Mouse (Mus musculus) neural tube, embryonic 15.5 days (tissue): ENCODE measurements at regions not wholly inside any gene's neighbourhood (a gene's known extent, or its start where the extent isn't known, plus 50 kb on each side); places are given as distances from the start of the nearest gene placed in this dataset.
A peak's percentile ranks its signal among the peaks of the same experiment; 100 is the strongest.

Source experiments
- ATAC-seq: fragments of 200-750 bp; cut with Nextera tagmentation; 2 replicates; pipeline ENCODE4 v1.8.0; 2017; ENCODE audit warnings: mild to moderate bottlenecking, moderate TSS enrichment, moderate library complexity; ENCODE audit not compliant: low FRiP score
- H3K27ac ChIP-seq: fragments of 300-500 bp; sonication (generic); replicated peaks from 2 replicates; pipeline ENCODE4 v1.5.1; 2015; ENCODE audit warnings: mild to moderate bottlenecking, inconsistent platforms
- H3K27me3 ChIP-seq: fragments of 300-500 bp; sonication (generic); replicated peaks from 2 replicates; pipeline ENCODE4 v1.6.1; 2015; ENCODE audit warnings: inconsistent platforms
- H3K36me3 ChIP-seq: fragments of 300-500 bp; sonication (generic); 2 replicates; pipeline ENCODE4 v1.6.1; 2015; ENCODE audit warnings: inconsistent platforms
- H3K4me1 ChIP-seq: fragments of 300-500 bp; sonication (generic); 2 replicates; pipeline ENCODE4 v1.6.1; 2015; ENCODE audit warnings: inconsistent platforms
- H3K4me2 ChIP-seq: fragments of 300-500 bp; sonication (generic); 2 replicates; pipeline ENCODE4 v1.6.1; 2015; ENCODE audit warnings: inconsistent platforms, mild to moderate bottlenecking, moderate library complexity
- H3K4me3 ChIP-seq: fragments of 300-500 bp; sonication (generic); replicated peaks from 2 replicates; pipeline ENCODE4 v1.5.1; 2015; ENCODE audit warnings: mild to moderate bottlenecking, inconsistent platforms
- H3K9ac ChIP-seq: fragments of 300-500 bp; sonication (generic); replicated peaks from 2 replicates; pipeline ENCODE4 v1.6.1; 2015; ENCODE audit warnings: mild to moderate bottlenecking, inconsistent platforms
- H3K9me3 ChIP-seq: fragments of 300-500 bp; sonication (generic); replicated peaks from 2 replicates; pipeline ENCODE4 v1.6.1; 2016; ENCODE audit warnings: inconsistent platforms
- WGBS: fragments of 180-500 bp; shearing (Covaris S2); methylation state at CpG from one replicate; pipeline ENCODE4 v1.1.7; 2015; ENCODE audit warnings: mixed read lengths; 5-methylcytosine and 5-hydroxymethylcytosine counted together

- no peak overlapping the region for H3K9ac ChIP-seq
- H3K36me3 ChIP-seq, result no peaks in the 10 kb centered on the region
- 0 out of 2 replicates have a peak, but pooled peaks cover 2% of the 10 kb centered on the region for H3K4me1 ChIP-seq
- no peak for ATAC-seq
- H3K4me3 ChIP-seq, result no peak overlapping the region
- no peak overlapping the region for H3K4me2 ChIP-seq
- no peaks in the 10 kb centered on the region for H3K9me3 ChIP-seq
- 69% methylated on average over 6 of the region's 6 CpGs for WGBS
- H3K27me3 ChIP-seq, result no peaks in the 10 kb centered on the region
- no peak overlapping the region for H3K27ac ChIP-seq
Measured at GRCm38 (mm10) chr7:135823884-135824750, 108.0 kb upstream of the Mki67 start.

GRCm38 (mm10) chr7:135829246-135829645 is 113.1 kb upstream of the Mki67 start:
- H3K9ac ChIP-seq, result no peak overlapping the region
- H3K27me3 ChIP-seq, result no peaks in the 10 kb centered on the region
- H3K27ac ChIP-seq, result no peak overlapping the region
- H3K4me1 ChIP-seq, result peaks cover 19% of the 10 kb centered on the region
- WGBS, result 51% methylated on average over 2 of the region's 2 CpGs
- H3K9me3 ChIP-seq, result no peaks in the 10 kb centered on the region
- no peak for ATAC-seq
- H3K36me3 ChIP-seq, result no peaks in the 10 kb centered on the region
- H3K4me3 ChIP-seq, result no peak overlapping the region
- H3K4me2 ChIP-seq, result no peak overlapping the region

- Histone ChIP-seq H3K4me3 (no peak overlapping the region), H3K9ac (no peak overlapping the region), H3K9me3 (no peaks in the 10 kb centered on the region), H3K4me2 (no peak overlapping the region), H3K27me3 (peaks cover 2% of the 10 kb centered on the region; the same call in 1 of the 2 replicates), H3K36me3 (no peaks in the 10 kb centered on the region), H3K4me1 (peaks cover 42% of the 10 kb centered on the region), H3K27ac (peak overlapping the region; percentile 72)
- ATAC-seq, result no peak
- 43% methylated on average over 9 of the region's 9 CpGs for WGBS
Measured at GRCm38 (mm10) chr7:135833425-135833824, 117.3 kb upstream of the Mki67 start.

- Histone ChIP-seq H3K4me2 (no peak overlapping the region), H3K4me1 (peaks cover 38% of the 10 kb centered on the region), H3K4me3 (no peak overlapping the region), H3K9ac (no peak overlapping the region), H3K36me3 (no peaks in the 10 kb centered on the region), H3K9me3 (no peaks in the 10 kb centered on the region), H3K27me3 (peaks cover 2% of the 10 kb centered on the region; the same call in 1 of the 2 replicates), H3K27ac (peak overlapping the region; percentile 65)
- peak; percentile 71 for ATAC-seq
- 35% methylated on average over 12 of the region's 12 CpGs for WGBS
Measured at GRCm38 (mm10) chr7:135836808-135837733, 120.9 kb upstream of the Mki67 start.

GRCm38 (mm10) chr7:135844018-135844417 is 127.9 kb upstream of the Mki67 start:
- H3K27ac ChIP-seq, result peak overlapping the region; percentile 4; the same call in 1 of the 2 replicates
- 30% methylated on average over 5 of the region's 5 CpGs for WGBS

GRCm38 (mm10) chr7:135847304-135847703 is 131.1 kb upstream of the Mki67 start:
- ATAC-seq, result no peak
- Histone ChIP-seq H3K27ac (peak overlapping the region; percentile 23; the same call in 1 of the 2 replicates), H3K4me1 (peaks cover 40% of the 10 kb centered on the region), H3K27me3 (no peaks in the 10 kb centered on the region; the same call in 1 of the 2 replicates), H3K9me3 (no peaks in the 10 kb centered on the region), H3K4me3 (no peak overlapping the region), H3K36me3 (no peaks in the 10 kb centered on the region), H3K4me2 (no peak overlapping the region), H3K9ac (no peak overlapping the region)
- WGBS, result 66% methylated on average over 9 of the region's 9 CpGs

More at GRCm38 (mm10) chr7:135844018-135844417, 127.9 kb upstream of the Mki67 start:
- Histone ChIP-seq H3K9me3 (no peaks in the 10 kb centered on the region), H3K36me3 (no peaks in the 10 kb centered on the region), H3K9ac (no peak overlapping the region), H3K4me3 (no peak overlapping the region), H3K27me3 (no peaks in the 10 kb centered on the region), H3K4me1 (peaks cover 40% of the 10 kb centered on the region), H3K4me2 (no peak overlapping the region)
- no peak for ATAC-seq

- 37% methylated on average over 4 of the region's 4 CpGs for WGBS
- no peak overlapping the region for H3K4me3 ChIP-seq
- H3K27me3 ChIP-seq, result no peaks in the 10 kb centered on the region; the same call in 1 of the 2 replicates
- no peak overlapping the region for H3K9ac ChIP-seq
- H3K4me1 ChIP-seq, result peaks cover 42% of the 10 kb centered on the region
- H3K4me2 ChIP-seq, result no peak overlapping the region
- no peak for ATAC-seq
- peak overlapping the region; percentile 51 for H3K27ac ChIP-seq
- no peaks in the 10 kb centered on the region for H3K36me3 ChIP-seq
- H3K9me3 ChIP-seq, result no peaks in the 10 kb centered on the region
Measured at GRCm38 (mm10) chr7:135848170-135848569, 132.0 kb upstream of the Mki67 start.

GRCm38 (mm10) chr7:135848833-135849232 is 132.7 kb upstream of the Mki67 start:
- Histone ChIP-seq H3K9me3 (no peaks in the 10 kb centered on the region), H3K9ac (no peak overlapping the region), H3K4me3 (no peak overlapping the region), H3K4me1 (peaks cover 46% of the 10 kb centered on the region), H3K4me2 (no peak overlapping the region), H3K27me3 (no peaks in the 10 kb centered on the region; the same call in 1 of the 2 replicates), H3K36me3 (no peaks in the 10 kb centered on the region), H3K27ac (peak overlapping the region; percentile 51; the same call in 1 of the 2 replicates)
- WGBS, result 59% methylated on average over 5 of the region's 5 CpGs
- ATAC-seq, result no peak

GRCm38 (mm10) chr7:135853127-135853813 is 137.1 kb upstream of the Mki67 start:
- H3K27ac ChIP-seq, result no peak overlapping the region
- peak overlapping the region; percentile 65 for H3K4me2 ChIP-seq
- H3K36me3 ChIP-seq, result no peaks in the 10 kb centered on the region
- no peaks in the 10 kb centered on the region; the same call in none of the 2 replicates for H3K27me3 ChIP-seq
- H3K9me3 ChIP-seq, result no peaks in the 10 kb centered on the region
- peak overlapping the region; percentile 2; the same call in 1 of the 2 replicates for H3K9ac ChIP-seq
- H3K4me1 ChIP-seq, result peaks cover 23% of the 10 kb centered on the region
- peak overlapping the region; percentile 31 for H3K4me3 ChIP-seq
- WGBS, result 6% methylated on average over 39 of the region's 39 CpGs
- ATAC-seq, result peak; percentile 55; the same call in 1 of the 2 replicates

- H3K4me2 ChIP-seq, result peak overlapping the region; percentile 65
- ATAC-seq, result no peak
Measured at GRCm38 (mm10) chr7:135853814-135854324, 137.7 kb upstream of the Mki67 start.

More at GRCm38 (mm10) chr7:135853814-135854324, 137.7 kb upstream of the Mki67 start:
- peaks cover 17% of the 10 kb centered on the region for H3K4me1 ChIP-seq
- H3K27ac ChIP-seq, result no peak overlapping the region
- 10% methylated on average over 10 of the region's 10 CpGs for WGBS
- H3K36me3 ChIP-seq, result no peaks in the 10 kb centered on the region
- no peaks in the 10 kb centered on the region for H3K9me3 ChIP-seq
- peak overlapping the region; percentile 31 for H3K4me3 ChIP-seq
- no peaks in the 10 kb centered on the region; the same call in none of the 2 replicates for H3K27me3 ChIP-seq
- peak overlapping the region; percentile 2; the same call in 1 of the 2 replicates for H3K9ac ChIP-seq
